Mouse (Mus musculus): ENCODE measurements around the gene Adgrg2. TPM values are rescaled to one million over a fixed set of nuclear protein-coding genes. Genes with fewer than 3 reads are reported as not detected.
A peak's percentile ranks its signal among the peaks of the same experiment; 100 is the strongest.

Adgrg2 gene
- total RNA-seq (2021): 1 to 10 TPM; 1.1 to 1.6 TPM
- long read RNA-seq, experiment 1: 0 reads
- long read RNA-seq, experiment 2: 0 reads

- DNase-seq: peak; percentile 20 to 21
- intact Hi-C loops (cut with DNase I): no loop called here
These were observed at the start of gene Adgrg2 for GRCm38 (mm10) chrX:160390464-160390956. Adgrg2 (plus strand) TSS chrX:160390690.

GRCm38 (mm10) chrX:160350995-160351394 is 39.5 kb upstream of the Adgrg2 start:
- intact Hi-C loops (cut with DNase I): no loop called here
- no peak for DNase-seq

- intact Hi-C loops (cut with DNase I): no loop called here
- no peak for DNase-seq
These were observed 38.4 kb upstream of the Adgrg2 start for GRCm38 (mm10) chrX:160351967-160352677.

GRCm38 (mm10) chrX:160384748-160385501 is 5.6 kb upstream of the Adgrg2 start:
- no peak for DNase-seq
- intact Hi-C loops (cut with DNase I): no loop called here

GRCm38 (mm10) chrX:160385502-160385772 is 5.1 kb upstream of the Adgrg2 start:
- intact Hi-C loops (cut with DNase I): no loop called here
- DNase-seq: no peak

- intact Hi-C loops (cut with DNase I): no loop called here
- DNase-seq: no peak
These were observed 22.5 kb downstream of the Adgrg2 start for GRCm38 (mm10) chrX:160412930-160413453.

- intact Hi-C loops (cut with DNase I): no loop called here
- DNase-seq: no peak
These were observed 23.4 kb downstream of the Adgrg2 start for GRCm38 (mm10) chrX:160413881-160414395.

- DNase-seq: peak; percentile 5 to 23
- intact Hi-C loops (cut with DNase I): no loop called here
These were observed 27.9 kb downstream of the Adgrg2 start for GRCm38 (mm10) chrX:160418397-160418796.

- intact Hi-C loops (cut with DNase I): no loop called here
- DNase-seq: peak in 1 of 2 experiments; percentile 7
These were observed 33.2 kb downstream of the Adgrg2 start for GRCm38 (mm10) chrX:160423737-160424136.

GRCm38 (mm10) chrX:160426486-160426885 is 36.0 kb downstream of the Adgrg2 start:
- intact Hi-C loops (cut with DNase I): no loop called here
- no peak for DNase-seq

- intact Hi-C loops (cut with DNase I): no loop called here
- DNase-seq: no peak
These were observed 36.4 kb downstream of the Adgrg2 start for GRCm38 (mm10) chrX:160426930-160427329.

GRCm38 (mm10) chrX:160432192-160432591 is 41.7 kb downstream of the Adgrg2 start:
- DNase-seq: no peak
- intact Hi-C loops (cut with DNase I): no loop called here

- peak in 1 of 2 experiments; percentile 2 for DNase-seq
- intact Hi-C loops (cut with DNase I): no loop called here
These were observed 50.8 kb downstream of the Adgrg2 start for GRCm38 (mm10) chrX:160441272-160441671.

GRCm38 (mm10) chrX:160448351-160448750 is 57.9 kb downstream of the Adgrg2 start:
- intact Hi-C loops (cut with DNase I): no loop called here
- no peak for DNase-seq

GRCm38 (mm10) chrX:160449363-160449762 is 58.9 kb downstream of the Adgrg2 start:
- intact Hi-C loops (cut with DNase I): no loop called here

GRCm38 (mm10) chrX:160455686-160456085 is 65.2 kb downstream of the Adgrg2 start:
- peak; percentile 1 to 10 for DNase-seq

More at GRCm38 (mm10) chrX:160449363-160449762, 58.9 kb downstream of the Adgrg2 start:
- DNase-seq: no peak

GRCm38 (mm10) chrX:160471257-160471786 is 80.8 kb downstream of the Adgrg2 start:
- intact Hi-C loops (cut with DNase I): no loop called here
- no peak for DNase-seq

More at GRCm38 (mm10) chrX:160455686-160456085, 65.2 kb downstream of the Adgrg2 start:
- intact Hi-C loops (cut with DNase I): no loop called here

GRCm38 (mm10) chrX:160489784-160490183 is 99.3 kb downstream of the Adgrg2 start:
- intact Hi-C loops (cut with DNase I): no loop called here
- DNase-seq: no peak

GRCm38 (mm10) chrX:160494333-160494732 is 103.8 kb downstream of the Adgrg2 start:
- intact Hi-C loops (cut with DNase I): no loop called here
- DNase-seq: no peak

- DNase-seq: no peak
- intact Hi-C loops (cut with DNase I): no loop called here
These were observed 104.4 kb downstream of the Adgrg2 start for GRCm38 (mm10) chrX:160494921-160495320.

- intact Hi-C loops (cut with DNase I): no loop called here
- no peak for DNase-seq
These were observed 106.0 kb downstream of the Adgrg2 start for GRCm38 (mm10) chrX:160496473-160496872.

Data from heart, postnatal 14 days (tissue).